Mouse (Mus musculus): ENCODE measurements around the gene Stub1.

- TF ChIP-seq CTCF (IDR thresholded peaks at IDR 0.05; ENCODE audit: borderline replicate concordance, control insufficient read depth, extremely low read depth, insufficient read depth, low read length, poor library complexity) (no peak), POLR2A (IDR thresholded peaks at IDR 0.05; ENCODE audit: control insufficient read depth, extremely low read depth, insufficient read depth, low read length, poor library complexity) (no peak)
Observed at GRCm38 (mm10) chr17:25839455-25840235, 6.4 kb upstream of the Stub1 start.

Measured in thymus, adult 2 months (tissue).